In the genomic region with DNA sequence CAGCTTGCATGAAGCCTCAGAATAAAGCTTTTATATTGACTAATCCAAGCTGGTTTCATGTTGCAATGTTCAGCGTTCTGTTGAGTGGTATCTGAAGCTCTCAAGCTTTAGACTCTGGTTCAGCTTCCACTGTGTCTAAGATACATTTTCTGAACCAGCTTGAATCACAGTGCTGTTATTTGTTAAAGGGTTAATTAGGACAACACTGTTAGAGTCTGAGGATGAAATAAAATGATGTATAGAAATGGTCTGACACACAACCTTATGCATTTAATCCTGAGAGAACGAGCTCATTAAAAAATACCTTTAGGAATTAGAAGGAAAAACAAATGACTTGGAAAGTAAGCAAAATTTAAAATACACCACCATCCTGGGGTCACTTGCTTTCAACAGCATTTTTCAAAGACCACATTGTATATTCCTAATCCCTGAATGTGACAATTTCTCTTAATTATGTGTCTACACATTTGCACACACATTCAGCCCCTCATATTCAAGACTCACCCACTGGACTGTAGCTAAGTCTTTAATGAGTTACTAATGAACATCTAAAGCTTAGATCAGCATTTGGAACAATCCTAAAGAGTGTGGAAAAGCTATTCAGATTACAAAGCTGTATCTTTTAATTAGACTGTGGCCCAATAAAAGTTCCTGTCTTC, we compare ENCODE assay signal across 11 mouse cellular contexts.
"Had no signal": no experiment of that assay in that cellular context is flagged by ENCODE, and none has a peak within 500 bp of the region (broad histone marks: within the 10 kb centered on the region; RNA-seq: fewer than 3 reads in every experiment).

No protein-coding gene starts in this region.

- DNase-seq: kidney, adult 8-10 months; kidney, postnatal 25 days; liver; liver, embryonic 13.5 days; liver, postnatal 0 days; spleen, adult 18-20 months; thymus, adult 18-20 months; thymus, postnatal 14 days had no signal

- H3K27me3 ChIP-seq: liver, embryonic 13.5 days; lung, embryonic 15.5 days; midbrain, embryonic 13.5 days had no signal

- H3K9ac ChIP-seq: liver, embryonic 13.5 days; liver, postnatal 0 days; lung, embryonic 15.5 days; midbrain, embryonic 13.5 days had no signal

- H3K4me2 ChIP-seq: liver, embryonic 13.5 days; lung, embryonic 15.5 days; midbrain, embryonic 13.5 days had no signal

- H3K4me1 ChIP-seq: liver, embryonic 13.5 days; lung, embryonic 15.5 days; midbrain, embryonic 13.5 days had no signal

- H3K36me3 ChIP-seq: liver, embryonic 13.5 days; lung, embryonic 15.5 days; midbrain, embryonic 13.5 days had no signal

- ATAC-seq: intestine, postnatal 0 days; liver, postnatal 0 days; midbrain, embryonic 13.5 days had no signal

- H3K4me3 ChIP-seq: liver, embryonic 13.5 days; lung, embryonic 15.5 days; midbrain, embryonic 13.5 days had no signal

- H3K27ac ChIP-seq: liver, embryonic 13.5 days; lung, embryonic 15.5 days; midbrain, embryonic 13.5 days had no signal

- H3K9me3 ChIP-seq: liver, embryonic 13.5 days; lung, embryonic 15.5 days; midbrain, embryonic 13.5 days had no signal
